In the genomic region with DNA sequence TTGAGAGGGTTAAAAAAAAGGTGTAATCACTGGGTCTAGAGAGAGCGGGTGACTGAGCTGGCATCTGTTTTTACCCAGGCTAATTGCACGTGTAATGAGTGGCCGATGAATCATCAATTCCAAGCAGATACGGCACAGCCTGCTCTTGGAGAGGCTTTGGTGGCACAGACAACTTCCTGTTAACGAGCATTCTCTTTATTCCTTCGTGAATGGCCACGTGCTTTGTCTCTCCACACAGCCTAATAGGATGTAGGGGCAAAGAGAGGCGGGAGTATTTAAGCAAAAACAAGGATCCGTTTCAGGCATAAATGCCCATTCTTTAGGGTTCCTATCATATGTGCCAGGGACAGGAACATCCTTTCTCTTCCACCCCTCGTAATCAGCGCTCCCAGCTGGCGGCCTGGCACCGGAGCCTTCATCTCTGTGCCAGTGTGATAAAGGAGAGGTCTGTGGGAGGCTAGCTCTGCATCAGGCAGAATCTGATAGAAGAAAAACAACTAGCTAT, we compare ENCODE assay signal across 9 mouse cellular contexts. TPM values are rescaled to one million over a fixed set of nuclear protein-coding genes. Genes with fewer than 3 reads are reported as not detected.
DNase-seq lines count a peak whose midpoint lies in the region; ATAC-seq and TF ChIP-seq lines count a peak whose summit lies in the region.
"Had no signal": no experiment of that assay in that cellular context is flagged by ENCODE, and none has a peak within 500 bp of the region (broad histone marks: within the 10 kb centered on the region; RNA-seq: fewer than 3 reads in every experiment).

No protein-coding gene starts in this region.

- intact Hi-C loops in heart, postnatal 14 days (cut with DNase I) = loop anchor here (2.0 to 5.0 kb wide), 2 partner anchors 63 to 187 kb away; no protein-coding TSS in a partner anchor

- 0 out of 2 replicates have a peak overlapping the region, but pooled peaks have one; percentile 90 for H3K27ac ChIP-seq in heart, embryonic 13.5 days (replicated peaks)
- H3K27ac ChIP-seq in layer of hippocampus, adult 2 months = peak overlapping the region; percentile 99
- H3K27ac ChIP-seq in midbrain, embryonic 15.5 days = peak overlapping the region; percentile 66

- ATAC-seq in heart, embryonic 13.5 days (ENCODE audit: extremely low read depth, insufficient number of reproducible peaks, low FRiP score, low TSS enrichment) = no peak
- peak; percentile 16; the same call in 1 of the 2 replicates for ATAC-seq in midbrain, embryonic 15.5 days (replicated peaks)

- no peaks in the 10 kb centered on the region for H3K9me3 ChIP-seq in heart, embryonic 13.5 days
- H3K9me3 ChIP-seq in midbrain, embryonic 15.5 days = no peaks in the 10 kb centered on the region
- H3K9me3 ChIP-seq: G1E had no signal

- no peaks in the 10 kb centered on the region for H3K27me3 ChIP-seq in heart, embryonic 13.5 days (replicated peaks)
- H3K27me3 ChIP-seq in midbrain, embryonic 15.5 days (replicated peaks) = no peaks in the 10 kb centered on the region

- no peak overlapping the region for H3K4me3 ChIP-seq in heart, embryonic 13.5 days
- H3K4me3 ChIP-seq in layer of hippocampus, adult 2 months = no peak overlapping the region
- no peak overlapping the region for H3K4me3 ChIP-seq in midbrain, embryonic 15.5 days

- no peak overlapping the region for H3K4me2 ChIP-seq in heart, embryonic 13.5 days
- H3K4me2 ChIP-seq in midbrain, embryonic 15.5 days = no peak overlapping the region

- 76% methylated on average over 13 of the region's 13 CpGs for WGBS in heart, embryonic 13.5 days
- 61% methylated on average over 13 of the region's 13 CpGs for WGBS in midbrain, embryonic 15.5 days

- no peak for TF ChIP-seq POLR2A in brain, embryonic 14.5 days (IDR thresholded peaks at IDR 0.05; ENCODE audit: borderline replicate concordance, extremely low read depth, insufficient read depth, insufficient read length, poor library complexity, severe bottlenecking)

- no peak overlapping the region for H3K9ac ChIP-seq in heart, embryonic 13.5 days
- H3K9ac ChIP-seq in midbrain, embryonic 15.5 days = no peak overlapping the region

- H3K4me1 ChIP-seq in heart, embryonic 13.5 days = peaks cover 46% of the 10 kb centered on the region
- H3K4me1 ChIP-seq in midbrain, embryonic 15.5 days = peaks cover 12% of the 10 kb centered on the region

- peaks cover 71% of the 10 kb centered on the region for H3K36me3 ChIP-seq in heart, embryonic 13.5 days
- peaks cover 27% of the 10 kb centered on the region for H3K36me3 ChIP-seq in midbrain, embryonic 15.5 days (replicated peaks)

- no peak for DNase-seq in heart, postnatal 14 days
- peak; percentile 90 for DNase-seq in brain, embryonic 14.5 days (ENCODE audit: low read depth)
- DNase-seq in layer of hippocampus, adult 2 months (ENCODE audit: low spot score in 2 of 2) = peak; percentile 76 to 89
- DNase-seq in ovary, postnatal 36 days (ENCODE audit: low spot score) = no peak
- no peak for DNase-seq in lung, postnatal 36 days
- DNase-seq in thymus, adult 18-20 months = no peak

- no peak for TF ChIP-seq CTCF in brain, embryonic 14.5 days (IDR thresholded peaks at IDR 0.05; ENCODE audit: borderline replicate concordance, extremely low read depth, insufficient read depth, insufficient read length)
- no peak for TF ChIP-seq CTCF in layer of hippocampus, adult 2 months (conservative IDR thresholded peaks at IDR 0.05)

RNA-seq across cellular contexts. Expression of a gene that starts 1.9 kb away (rescaled TPM):
- 1.3 and 1.8 TPM in 2 replicates for polyA plus RNA-seq in heart, embryonic 13.5 days (2015; fragmentation: Nextera tagmentation; extraction: Ambion mirVana)
- 10 to 100 TPM; 61.7 to 91.3 TPM for total RNA-seq in heart, postnatal 14 days (2021)
- 3.4 and 4.5 TPM in 2 replicates for polyA plus RNA-seq in brain, embryonic 14.5 days (2012; rRNA removed)
- total RNA-seq in layer of hippocampus, adult 2 months (2021) = 100 to 1,000 TPM; 142 to 148 TPM
- 1.5 and 1.8 TPM in 2 replicates for polyA plus RNA-seq in midbrain, embryonic 15.5 days (2015; fragmentation: Nextera tagmentation; extraction: Ambion mirVana)
- total RNA-seq: G1E had no signal
- polyA plus RNA-seq: G1E had no signal

RNA-seq across cellular contexts. Expression of a gene that starts 10.0 kb away (rescaled TPM):
- 155 and 181 TPM in 2 replicates for polyA plus RNA-seq in heart, embryonic 13.5 days (2015; fragmentation: Nextera tagmentation; extraction: Ambion mirVana)
- total RNA-seq in heart, postnatal 14 days (2021) = 100 to 1,000 TPM; 207 to 250 TPM
- polyA plus RNA-seq in brain, embryonic 14.5 days (2012; rRNA removed) = 149 and 249 TPM in 2 replicates
- total RNA-seq in layer of hippocampus, adult 2 months (2021) = 100 to 1,000 TPM; 113 to 125 TPM
- 150 and 157 TPM in 2 replicates for polyA plus RNA-seq in midbrain, embryonic 15.5 days (2015; fragmentation: Nextera tagmentation; extraction: Ambion mirVana)

RNA-seq across cellular contexts. Expression of a gene that starts 10.1 kb away (rescaled TPM):
- polyA plus RNA-seq in heart, embryonic 13.5 days (2015; fragmentation: Nextera tagmentation; extraction: Ambion mirVana) = not detected in 2 replicates
- total RNA-seq in heart, postnatal 14 days (2021) = 1 to 10 TPM; 5.0 to 5.1 TPM
- 0.86 TPM in 1 of 2 replicates, not detected in the other for polyA plus RNA-seq in brain, embryonic 14.5 days (2012; rRNA removed)
- total RNA-seq in layer of hippocampus, adult 2 months (2021) = 1 to 10 TPM; 3.9 to 7.1 TPM
- not detected in 2 replicates for polyA plus RNA-seq in midbrain, embryonic 15.5 days (2015; fragmentation: Nextera tagmentation; extraction: Ambion mirVana)

RNA-seq across cellular contexts. Expression of a gene that starts 13.5 kb away (rescaled TPM):
- polyA plus RNA-seq in heart, embryonic 13.5 days (2015; fragmentation: Nextera tagmentation; extraction: Ambion mirVana) = 22.1 and 22.3 TPM in 2 replicates
- 10 to 100 TPM; 25.9 to 28.4 TPM for total RNA-seq in heart, postnatal 14 days (2021)
- 201 and 211 TPM in 2 replicates for polyA plus RNA-seq in brain, embryonic 14.5 days (2012; rRNA removed)
- total RNA-seq in layer of hippocampus, adult 2 months (2021) = 100 to 1,000 TPM; 118 to 123 TPM
- polyA plus RNA-seq in midbrain, embryonic 15.5 days (2015; fragmentation: Nextera tagmentation; extraction: Ambion mirVana) = 114 and 119 TPM in 2 replicates

RNA-seq across cellular contexts. Expression of a gene that starts 45.2 kb away (rescaled TPM):
- polyA plus RNA-seq in heart, embryonic 13.5 days (2015; fragmentation: Nextera tagmentation; extraction: Ambion mirVana) = 1.6 and 1.8 TPM in 2 replicates
- total RNA-seq in heart, postnatal 14 days (2021) = under 1 TPM; 0.29 to 0.74 TPM
- polyA plus RNA-seq in brain, embryonic 14.5 days (2012; rRNA removed) = 81.2 and 114 TPM in 2 replicates
- 10 to 100 TPM; 33.9 to 37.3 TPM for total RNA-seq in layer of hippocampus, adult 2 months (2021)
- 64.0 and 65.9 TPM in 2 replicates for polyA plus RNA-seq in midbrain, embryonic 15.5 days (2015; fragmentation: Nextera tagmentation; extraction: Ambion mirVana)
- polyA plus RNA-seq: G1E had no signal

Comparison
In these comparisons a context has a peak if more than half of its experiments do, and no peak if none do; other contexts are left out.
1. DNase-seq: peak in brain, embryonic 14.5 days (single experiment) and layer of hippocampus, adult 2 months (2 of 2); none in heart, postnatal 14 days (0 of 2), ovary, postnatal 36 days (single experiment), lung, postnatal 36 days (single experiment) and thymus, adult 18-20 months (0 of 2).
2. Peak in every context shown above with its lines, with median percentiles within 50 percentile points of each other: H3K27ac ChIP-seq.